Mouse (Mus musculus): ENCODE results near the gene Arhgap29. TPM values are rescaled to one million over a fixed set of nuclear protein-coding genes. Genes with fewer than 3 reads are reported as not detected.

Arhgap29 gene
- polyA plus RNA-seq, 2 experiments, result 3.9 to 5.3 TPM

DNA sequence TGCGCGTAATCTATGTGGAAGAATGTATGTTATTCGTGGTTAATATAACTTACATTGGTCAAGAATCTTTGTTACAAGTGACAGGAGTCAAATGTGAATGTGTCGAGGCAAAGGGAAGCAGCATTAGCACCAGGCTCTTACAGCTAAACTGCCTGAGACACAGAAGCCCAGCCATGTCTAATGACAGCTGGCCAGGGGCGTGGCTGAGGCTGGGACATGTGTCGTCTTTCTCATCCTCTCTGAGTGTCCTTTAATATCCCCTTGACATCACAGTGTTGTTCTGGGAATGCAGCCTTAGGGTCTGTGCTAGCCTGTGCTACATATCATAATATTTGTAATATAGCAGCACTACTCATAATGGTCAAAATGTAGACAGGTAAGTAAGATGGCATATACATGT is 88.2 kb downstream of the Arhgap29 start:
- ATAC-seq (ENCODE audit: insufficient read depth) (no peak), DNase-seq (ENCODE audit: low read depth in 3 of 3, low spot score in 3 of 3) (no peak)
- no peak overlapping the region for H3K4me2 ChIP-seq (ENCODE audit: low read depth)
- peaks cover 5% of the 10 kb centered on the region for H3K27me3 ChIP-seq (ENCODE audit: control insufficient read depth, insufficient read depth, low read length)
- H3K27ac ChIP-seq, result no peak overlapping the region
- TF ChIP-seq EP300 (IDR thresholded peaks at IDR 0.05; ENCODE audit: low read depth) (no peak), CTCF (IDR thresholded peaks at IDR 0.05; ENCODE audit: low read depth) (no peak)
- no peak overlapping the region for H3K9ac ChIP-seq (replicated peaks)
- WGBS (ENCODE audit: insufficient replicate concordance), result 57% methylated on average over 6 of the region's 6 CpGs
- peaks cover 0 to 10% of the 10 kb centered on the region in 2 experiments; a peak in 1 of 4 replicates for H3K4me1 ChIP-seq (replicated peaks; ENCODE audit: control insufficient read depth in 2 of 2, insufficient read depth in 2 of 2, low read length in 1 of 2)
- no peaks in the 10 kb centered on the region for H3K9me3 ChIP-seq (ENCODE audit: control insufficient read depth, low read length)
- no peak overlapping the region for H3K4me3 ChIP-seq (ENCODE audit: insufficient read depth in 1 of 2, low read depth in 2 of 2, low read length in 2 of 2)
- no peaks in the 10 kb centered on the region for H3K36me3 ChIP-seq (replicated peaks; ENCODE audit: control insufficient read depth, insufficient read depth, low read depth)

DNA sequence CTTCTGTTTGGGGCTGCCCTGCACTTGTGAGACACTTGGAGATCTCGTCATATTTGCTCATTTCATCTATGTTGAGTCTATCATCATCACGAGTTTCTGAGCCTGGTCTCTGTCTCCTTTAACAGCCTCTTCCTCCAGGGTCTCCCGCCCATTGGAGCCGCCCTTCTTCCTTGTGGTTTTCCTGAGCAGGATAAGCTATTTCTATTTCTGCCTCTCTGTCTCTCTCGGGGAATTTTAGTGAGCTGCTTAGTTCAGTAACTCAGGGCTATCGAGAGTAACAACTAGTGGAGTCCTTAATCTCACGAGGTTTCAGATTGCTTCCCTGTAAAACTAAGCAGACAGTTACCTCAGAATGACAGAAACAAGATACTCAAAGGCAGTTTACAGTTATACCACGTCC is 90.8 kb downstream of the Arhgap29 start:
- ATAC-seq (ENCODE audit: insufficient read depth), result no peak
- no peak overlapping the region for H3K4me3 ChIP-seq (ENCODE audit: insufficient read depth in 1 of 2, low read depth in 2 of 2, low read length in 2 of 2)
- H3K9ac ChIP-seq (replicated peaks), result no peak overlapping the region
- H3K36me3 ChIP-seq (replicated peaks; ENCODE audit: control insufficient read depth, insufficient read depth, low read depth), result no peaks in the 10 kb centered on the region
- 3% methylated on average over 8 of the region's 8 CpGs for WGBS (ENCODE audit: insufficient replicate concordance)
- no peak for DNase-seq (ENCODE audit: low read depth in 3 of 3, low spot score in 3 of 3)
- H3K27ac ChIP-seq, result no peak overlapping the region
- TF ChIP-seq CTCF (IDR thresholded peaks at IDR 0.05; ENCODE audit: low read depth), result no peak
- no peak for TF ChIP-seq EP300 (IDR thresholded peaks at IDR 0.05; ENCODE audit: low read depth)
- 0 out of 2 replicates have a peak overlapping the region, but pooled peaks have one; percentile 4 for H3K4me2 ChIP-seq (ENCODE audit: low read depth)
- H3K4me1 ChIP-seq (replicated peaks; ENCODE audit: control insufficient read depth in 2 of 2, insufficient read depth in 2 of 2, low read length in 1 of 2), result peaks cover 0 to 10% of the 10 kb centered on the region in 2 experiments; a peak in 1 of 4 replicates
- peaks cover 5% of the 10 kb centered on the region for H3K27me3 ChIP-seq (ENCODE audit: control insufficient read depth, insufficient read depth, low read length)
- H3K9me3 ChIP-seq (ENCODE audit: control insufficient read depth, low read length), result no peaks in the 10 kb centered on the region

DNA sequence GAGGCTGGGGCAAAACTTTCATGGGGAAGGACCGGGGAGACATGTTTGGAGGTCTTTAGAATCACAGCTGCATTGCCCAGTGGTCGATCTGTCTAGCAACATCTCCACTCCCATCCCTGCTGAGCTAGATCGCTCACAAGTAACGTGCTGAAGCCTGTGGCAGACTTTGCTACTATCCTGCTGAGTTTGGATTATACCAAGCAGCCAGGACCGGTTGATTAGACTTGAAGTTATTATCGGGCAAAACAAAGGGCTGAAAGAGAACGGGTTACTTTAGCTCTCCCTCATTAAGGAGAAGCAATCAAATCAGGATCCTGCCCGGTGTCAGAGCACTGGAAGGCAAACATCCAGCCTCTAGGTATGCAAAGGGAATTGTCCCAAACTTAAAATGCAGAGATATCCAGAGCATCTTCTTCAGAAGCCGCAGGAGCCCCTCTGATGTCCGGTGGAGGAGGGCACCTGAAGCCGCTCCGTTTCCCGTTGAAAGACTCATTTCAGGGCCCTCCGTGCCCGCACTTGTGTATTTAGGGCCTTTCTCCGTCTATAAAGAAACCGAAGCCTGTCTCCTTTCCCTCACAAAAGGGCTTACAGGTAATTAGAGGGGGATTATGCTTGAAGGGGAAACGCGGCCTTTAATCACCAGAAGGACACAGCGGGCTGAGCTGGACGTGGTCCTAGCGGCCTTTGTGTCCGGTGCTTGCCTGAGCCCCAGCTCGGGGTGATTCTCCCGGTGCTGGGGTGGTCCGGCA is 91.6 kb downstream of the Arhgap29 start, which contains the start of gene Abca4:
Abca4 (plus strand) TSS at position 645 of the 749 bp plus-strand sequence.
- Histone ChIP-seq H3K9ac (replicated peaks) (no peak within 1 kb of the TSS), H3K36me3 (replicated peaks; ENCODE audit: control insufficient read depth, insufficient read depth, low read depth) (no peaks in the 10 kb centered on the region), H3K4me3 (ENCODE audit: insufficient read depth in 1 of 2, low read depth in 2 of 2, low read length in 2 of 2) (no peak within 1 kb of the TSS), H3K4me2 (ENCODE audit: low read depth) (0 out of 2 replicates have a peak within 1 kb of the TSS, but pooled peaks have one; percentile 16), H3K27me3 (ENCODE audit: control insufficient read depth, insufficient read depth, low read length) (peaks cover 5% of the 10 kb centered on the region), H3K4me1 (replicated peaks; ENCODE audit: control insufficient read depth in 2 of 2, insufficient read depth in 2 of 2, low read length in 1 of 2) (peaks cover 0 to 10% of the 10 kb centered on the region in 2 experiments; a peak in 1 of 4 replicates), H3K27ac (no peak within 1 kb of the TSS), H3K9me3 (ENCODE audit: control insufficient read depth, low read length) (no peaks in the 10 kb centered on the region)
- TF ChIP-seq EP300 (IDR thresholded peaks at IDR 0.05; ENCODE audit: low read depth), result no peak
- TF ChIP-seq CTCF (IDR thresholded peaks at IDR 0.05; ENCODE audit: low read depth), result no peak
- no peak for ATAC-seq (ENCODE audit: insufficient read depth)
- WGBS (ENCODE audit: insufficient replicate concordance), result 30% methylated on average over 26 of the region's 26 CpGs
- no peak for DNase-seq (ENCODE audit: low read depth in 3 of 3, low spot score in 3 of 3)

DNA sequence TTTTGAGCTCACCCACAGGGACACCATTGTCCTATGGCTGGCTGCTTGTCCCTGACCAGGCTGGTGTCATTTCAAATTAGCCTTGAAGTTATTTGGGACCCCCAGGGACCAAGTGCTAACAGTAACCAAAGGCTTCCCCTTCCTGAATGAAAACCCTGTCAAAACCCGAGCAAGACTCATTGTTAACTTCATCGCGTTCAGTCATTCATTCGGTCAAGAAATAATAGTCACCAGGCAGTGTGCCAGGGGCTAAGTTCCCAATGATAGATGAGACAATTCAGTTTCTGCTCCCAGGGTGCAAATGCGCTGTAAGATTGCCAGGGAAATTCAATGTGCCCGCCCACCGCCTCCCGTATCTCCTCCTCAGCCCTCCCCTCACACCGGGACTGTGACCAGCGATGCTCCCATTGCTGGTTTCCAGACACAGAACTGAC is 93.9 kb downstream of the Arhgap29 start:
- Histone ChIP-seq H3K9ac (replicated peaks) (no peak overlapping the region), H3K27me3 (ENCODE audit: control insufficient read depth, insufficient read depth, low read length) (peaks cover 5% of the 10 kb centered on the region), H3K4me3 (ENCODE audit: insufficient read depth in 1 of 2, low read depth in 2 of 2, low read length in 2 of 2) (no peak overlapping the region), H3K4me1 (replicated peaks; ENCODE audit: control insufficient read depth in 2 of 2, insufficient read depth in 2 of 2, low read length in 1 of 2) (peaks cover 0 to 10% of the 10 kb centered on the region in 2 experiments; a peak in 1 of 4 replicates), H3K4me2 (ENCODE audit: low read depth) (no peak overlapping the region), H3K36me3 (replicated peaks; ENCODE audit: control insufficient read depth, insufficient read depth, low read depth) (no peaks in the 10 kb centered on the region), H3K27ac (no peak overlapping the region), H3K9me3 (ENCODE audit: control insufficient read depth, low read length) (no peaks in the 10 kb centered on the region)
- TF ChIP-seq CTCF (IDR thresholded peaks at IDR 0.05; ENCODE audit: low read depth) (no peak), EP300 (IDR thresholded peaks at IDR 0.05; ENCODE audit: low read depth) (no peak)
- WGBS (ENCODE audit: insufficient replicate concordance), result 67% methylated on average over 10 of the region's 10 CpGs
- DNase-seq (ENCODE audit: low read depth in 3 of 3, low spot score in 3 of 3) (no peak), ATAC-seq (ENCODE audit: insufficient read depth) (no peak)

DNA sequence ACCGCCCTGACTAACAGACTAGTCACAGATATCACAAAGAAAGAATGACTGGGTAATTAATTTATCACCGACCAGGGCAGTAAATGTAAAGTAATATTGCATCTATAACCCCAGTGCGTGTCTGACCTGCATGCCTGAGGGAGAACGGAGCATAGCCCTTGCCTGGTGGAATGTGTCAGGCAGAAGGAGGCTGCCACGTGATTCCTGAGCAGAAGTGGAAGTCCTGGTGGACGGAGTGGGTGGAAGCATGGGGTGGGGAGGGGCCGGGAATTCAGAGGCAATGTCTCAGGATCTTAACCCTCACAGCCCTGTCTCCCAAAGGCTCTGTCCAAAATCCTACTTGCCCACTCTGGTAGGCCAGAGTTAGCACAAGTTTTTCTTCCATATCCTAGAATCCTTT is 95.1 kb downstream of the Arhgap29 start:
- Histone ChIP-seq H3K27ac (no peak overlapping the region), H3K9ac (replicated peaks) (no peak overlapping the region)
- no peak for DNase-seq (ENCODE audit: low read depth in 3 of 3, low spot score in 3 of 3)

More for the DNA sequence above, 95.1 kb downstream of the Arhgap29 start:
- H3K36me3 ChIP-seq (replicated peaks; ENCODE audit: control insufficient read depth, insufficient read depth, low read depth), result no peaks in the 10 kb centered on the region
- no peak overlapping the region for H3K4me2 ChIP-seq (ENCODE audit: low read depth)
- H3K4me1 ChIP-seq (replicated peaks; ENCODE audit: control insufficient read depth in 2 of 2, insufficient read depth in 2 of 2, low read length in 1 of 2), result peaks cover 0 to 10% of the 10 kb centered on the region in 2 experiments; a peak in 1 of 4 replicates
- no peaks in the 10 kb centered on the region for H3K9me3 ChIP-seq (ENCODE audit: control insufficient read depth, low read length)
- no peak for ATAC-seq (ENCODE audit: insufficient read depth)
- TF ChIP-seq CTCF (IDR thresholded peaks at IDR 0.05; ENCODE audit: low read depth) (no peak), EP300 (IDR thresholded peaks at IDR 0.05; ENCODE audit: low read depth) (no peak)
- H3K27me3 ChIP-seq (ENCODE audit: control insufficient read depth, insufficient read depth, low read length), result peaks cover 5% of the 10 kb centered on the region
- WGBS (ENCODE audit: insufficient replicate concordance), result 50% methylated on average over 7 of the region's 7 CpGs
- no peak overlapping the region for H3K4me3 ChIP-seq (ENCODE audit: insufficient read depth in 1 of 2, low read depth in 2 of 2, low read length in 2 of 2)
